Mouse (Mus musculus) neural tube, embryonic 15.5 days (tissue): ENCODE results near the gene Ikbip. TPM values are rescaled to one million over a fixed set of nuclear protein-coding genes. Genes with fewer than 3 reads are reported as not detected.
A peak's percentile ranks its signal among the peaks of the same experiment; 100 is the strongest.

ENCODE experiments used
- ATAC-seq: fragments of 200-750 bp; cut with Nextera tagmentation; 2 replicates; pipeline ENCODE4 v1.8.0; 2017; ENCODE audit warnings: mild to moderate bottlenecking, moderate TSS enrichment, moderate library complexity; ENCODE audit not compliant: low FRiP score
- H3K27ac ChIP-seq: fragments of 300-500 bp; sonication (generic); replicated peaks from 2 replicates; pipeline ENCODE4 v1.5.1; 2015; ENCODE audit warnings: mild to moderate bottlenecking, inconsistent platforms
- H3K27me3 ChIP-seq: fragments of 300-500 bp; sonication (generic); replicated peaks from 2 replicates; pipeline ENCODE4 v1.6.1; 2015; ENCODE audit warnings: inconsistent platforms
- H3K36me3 ChIP-seq: fragments of 300-500 bp; sonication (generic); 2 replicates; pipeline ENCODE4 v1.6.1; 2015; ENCODE audit warnings: inconsistent platforms
- H3K4me1 ChIP-seq: fragments of 300-500 bp; sonication (generic); 2 replicates; pipeline ENCODE4 v1.6.1; 2015; ENCODE audit warnings: inconsistent platforms
- H3K4me2 ChIP-seq: fragments of 300-500 bp; sonication (generic); 2 replicates; pipeline ENCODE4 v1.6.1; 2015; ENCODE audit warnings: inconsistent platforms, mild to moderate bottlenecking, moderate library complexity
- H3K4me3 ChIP-seq: fragments of 300-500 bp; sonication (generic); replicated peaks from 2 replicates; pipeline ENCODE4 v1.5.1; 2015; ENCODE audit warnings: mild to moderate bottlenecking, inconsistent platforms
- H3K9ac ChIP-seq: fragments of 300-500 bp; sonication (generic); replicated peaks from 2 replicates; pipeline ENCODE4 v1.6.1; 2015; ENCODE audit warnings: mild to moderate bottlenecking, inconsistent platforms
- H3K9me3 ChIP-seq: fragments of 300-500 bp; sonication (generic); replicated peaks from 2 replicates; pipeline ENCODE4 v1.6.1; 2016; ENCODE audit warnings: inconsistent platforms
- WGBS: fragments of 180-500 bp; shearing (Covaris S2); methylation state at CpG from one replicate; pipeline ENCODE4 v1.1.7; 2015; ENCODE audit warnings: mixed read lengths; 5-methylcytosine and 5-hydroxymethylcytosine counted together
- polyA plus RNA-seq: library from polyadenylated mRNA; unstranded; fragments of >200 nt; fragmentation: Nextera tagmentation; extraction: Ambion mirVana; gene quantifications from 2 replicates; pipeline ENCODE4 v1.2.1, GENCODE M21; 2015

Ikbip gene
- polyA plus RNA-seq, 1 experiment from 2014 or later: 22.7 TPM

DNA sequence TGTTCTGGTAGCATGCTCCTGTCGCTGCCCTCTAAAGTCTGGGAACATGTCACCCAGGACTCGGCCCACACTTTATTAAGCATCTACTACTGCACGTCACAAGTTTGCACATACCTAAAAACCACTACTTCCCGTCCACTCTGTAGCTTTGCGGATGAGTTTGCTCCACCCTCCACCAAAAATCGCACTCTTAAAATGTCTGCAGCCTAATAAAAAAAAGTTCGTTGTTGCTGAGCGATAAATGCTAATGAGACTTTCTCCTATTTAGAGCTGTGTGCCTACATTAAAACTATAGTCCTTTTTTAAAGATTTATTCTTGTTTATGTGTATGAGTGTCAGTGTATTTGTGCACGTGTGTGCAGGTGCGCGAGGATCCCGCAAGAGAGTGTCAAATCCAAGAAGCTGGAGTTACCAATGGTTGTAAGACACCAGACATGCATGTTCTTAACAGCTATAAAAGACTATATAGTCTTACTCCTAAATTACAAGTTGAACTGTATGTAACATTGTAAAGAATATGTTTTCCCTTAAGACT, 720 bp downstream of the Ikbip start:
- no peak for ATAC-seq
- Histone ChIP-seq H3K27ac (peak overlapping the region; percentile 78), H3K4me2 (peak overlapping the region; percentile 73), H3K9ac (peak overlapping the region; percentile 60), H3K9me3 (no peaks in the 10 kb centered on the region), H3K4me1 (peaks cover 9% of the 10 kb centered on the region; the same call in 1 of the 2 replicates), H3K4me3 (peak overlapping the region; percentile 81), H3K36me3 (peaks cover 5% of the 10 kb centered on the region; the same call in 1 of the 2 replicates), H3K27me3 (no peaks in the 10 kb centered on the region)
- WGBS: 48% methylated on average over 12 of the region's 12 CpGs

DNA sequence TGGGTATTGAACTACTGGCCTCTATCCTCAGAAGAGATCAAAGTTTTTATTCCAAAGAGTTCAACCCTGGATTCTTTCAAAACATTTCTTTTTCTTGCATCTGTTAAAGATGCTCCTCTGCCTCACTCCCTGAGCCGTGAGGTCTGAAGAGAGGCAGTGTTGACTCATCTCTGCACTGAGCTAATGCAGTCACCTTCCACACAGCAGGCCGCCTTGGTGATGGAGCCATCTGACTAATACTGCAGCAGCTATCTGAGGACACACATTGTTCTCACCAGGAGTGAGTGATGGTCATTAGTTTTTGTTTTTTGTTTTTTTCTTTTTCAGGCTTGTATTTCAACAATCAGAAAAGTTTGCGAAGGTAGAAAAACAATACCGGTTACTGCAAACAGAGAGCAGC, 10.1 kb downstream of the Ikbip start:
- H3K36me3 ChIP-seq: no peaks in the 10 kb centered on the region
- no peak for ATAC-seq
- no peak overlapping the region for H3K4me3 ChIP-seq
- no peak overlapping the region for H3K27ac ChIP-seq
- no peak overlapping the region for H3K4me2 ChIP-seq
- H3K9ac ChIP-seq: no peak overlapping the region
- no peaks in the 10 kb centered on the region for H3K27me3 ChIP-seq
- no peaks in the 10 kb centered on the region for H3K4me1 ChIP-seq
- WGBS: 86% methylated on average over 4 of the region's 4 CpGs
- no peaks in the 10 kb centered on the region for H3K9me3 ChIP-seq

GRCm38 (mm10) chr10:91094251-91095104, 11.7 kb downstream of the Ikbip start:
- no peak overlapping the region for H3K27ac ChIP-seq
- H3K36me3 ChIP-seq: no peaks in the 10 kb centered on the region
- ATAC-seq: no peak
- H3K4me1 ChIP-seq: no peaks in the 10 kb centered on the region
- no peak overlapping the region for H3K9ac ChIP-seq
- 92% methylated on average over 15 of the region's 15 CpGs for WGBS
- no peak overlapping the region for H3K4me2 ChIP-seq
- H3K27me3 ChIP-seq: no peaks in the 10 kb centered on the region
- no peak overlapping the region for H3K4me3 ChIP-seq
- H3K9me3 ChIP-seq: no peaks in the 10 kb centered on the region

DNA sequence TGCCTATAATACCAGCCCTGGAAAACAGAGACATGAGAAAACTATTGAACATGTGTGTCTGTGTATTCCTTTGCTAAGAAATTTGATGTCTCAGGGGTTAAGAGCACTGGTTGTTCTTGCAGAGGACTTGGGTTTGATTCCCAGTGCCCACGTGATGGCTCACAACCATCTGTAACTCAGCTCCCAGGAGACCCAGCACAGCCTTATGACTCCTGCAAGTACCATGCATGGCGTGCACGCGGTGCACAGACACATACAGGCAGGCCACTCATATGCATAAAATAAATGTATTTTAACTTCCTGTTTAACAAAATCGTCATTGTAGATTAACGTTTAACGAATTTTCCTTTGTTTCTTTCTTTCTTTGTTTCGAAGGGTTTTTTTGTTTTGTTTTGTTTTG, 15.3 kb downstream of the Ikbip start:
- H3K27ac ChIP-seq: no peak overlapping the region
- ATAC-seq: no peak
- H3K4me1 ChIP-seq: no peaks in the 10 kb centered on the region
- no peak overlapping the region for H3K4me2 ChIP-seq
- no peak overlapping the region for H3K4me3 ChIP-seq
- peaks cover 12% of the 10 kb centered on the region for H3K36me3 ChIP-seq
- no peak overlapping the region for H3K9ac ChIP-seq
- no peaks in the 10 kb centered on the region for H3K27me3 ChIP-seq
- WGBS: 94% methylated on average over 8 of the region's 8 CpGs
- H3K9me3 ChIP-seq: no peaks in the 10 kb centered on the region

GRCm38 (mm10) chr10:91100101-91100500, 17.4 kb downstream of the Ikbip start:
- H3K27ac ChIP-seq: no peak overlapping the region
- H3K27me3 ChIP-seq: no peaks in the 10 kb centered on the region
- 89% methylated on average over 1 of the region's 1 CpGs for WGBS
- no peak overlapping the region for H3K4me2 ChIP-seq
- H3K9ac ChIP-seq: no peak overlapping the region
- no peak for ATAC-seq
- no peak overlapping the region for H3K4me3 ChIP-seq
- H3K9me3 ChIP-seq: no peaks in the 10 kb centered on the region
- H3K4me1 ChIP-seq: no peaks in the 10 kb centered on the region
- peaks cover 12% of the 10 kb centered on the region for H3K36me3 ChIP-seq

DNA sequence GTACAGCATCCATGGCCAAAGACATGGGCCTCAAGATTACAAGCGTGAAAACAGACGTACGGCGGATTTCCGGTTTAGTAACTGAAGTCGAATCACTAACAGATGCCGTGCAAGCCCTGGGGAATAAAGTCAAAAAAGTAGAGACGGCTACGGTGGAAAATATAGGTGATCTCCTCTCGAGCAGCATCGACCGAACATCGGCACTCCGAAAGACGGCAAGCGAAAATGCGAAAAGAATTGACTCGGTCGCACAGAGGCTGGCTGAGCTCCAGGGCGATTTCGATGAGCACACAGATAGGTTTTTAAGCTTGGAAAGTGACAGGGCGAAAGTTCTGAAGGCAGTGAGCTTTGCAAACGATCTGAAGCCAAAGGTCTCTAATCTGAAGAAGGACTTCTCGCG, 19.2 kb downstream of the Ikbip start:
- Histone ChIP-seq H3K4me2 (no peak overlapping the region), H3K27me3 (no peaks in the 10 kb centered on the region), H3K4me1 (no peaks in the 10 kb centered on the region), H3K27ac (no peak overlapping the region), H3K9ac (no peak overlapping the region), H3K4me3 (no peak overlapping the region), H3K36me3 (peaks cover 12% of the 10 kb centered on the region), H3K9me3 (no peaks in the 10 kb centered on the region)
- no peak for ATAC-seq
- WGBS: 96% methylated on average over 25 of the region's 25 CpGs

GRCm38 (mm10) chr10:91102799-91103590, 20.3 kb downstream of the Ikbip start:
- no peaks in the 10 kb centered on the region for H3K9me3 ChIP-seq
- H3K4me2 ChIP-seq: no peak overlapping the region
- no peak overlapping the region for H3K9ac ChIP-seq
- H3K27ac ChIP-seq: no peak overlapping the region
- peaks cover 12% of the 10 kb centered on the region for H3K36me3 ChIP-seq
- H3K27me3 ChIP-seq: no peaks in the 10 kb centered on the region
- no peak for ATAC-seq
- WGBS: 88% methylated on average over 14 of the region's 14 CpGs
- no peak overlapping the region for H3K4me3 ChIP-seq
- no peaks in the 10 kb centered on the region for H3K4me1 ChIP-seq

DNA sequence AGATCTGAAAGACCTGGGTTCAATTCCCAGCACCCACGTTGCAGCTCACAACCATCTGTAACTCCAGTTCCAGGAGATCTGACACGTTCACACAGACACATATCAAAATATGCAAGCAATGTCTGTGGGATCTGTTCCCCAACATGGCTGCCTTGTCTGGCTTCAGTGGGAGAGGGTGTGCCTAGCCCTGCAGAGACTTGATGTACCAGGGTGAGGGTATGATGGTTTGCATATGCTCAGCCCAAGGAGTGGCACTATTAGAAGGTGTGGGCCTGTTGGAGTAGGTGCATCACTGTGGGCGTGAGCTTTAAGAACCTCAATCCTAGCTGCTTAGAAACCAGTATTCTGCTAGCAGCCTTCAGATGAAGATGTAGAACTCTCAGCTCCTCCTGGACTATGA, 23.2 kb downstream of the Ikbip start:
- Histone ChIP-seq H3K27ac (no peak overlapping the region), H3K9me3 (no peaks in the 10 kb centered on the region), H3K4me3 (no peak overlapping the region), H3K9ac (no peak overlapping the region), H3K4me1 (no peaks in the 10 kb centered on the region), H3K27me3 (no peaks in the 10 kb centered on the region), H3K4me2 (no peak overlapping the region), H3K36me3 (peaks cover 12% of the 10 kb centered on the region)
- no peak for ATAC-seq
- 91% methylated on average over 3 of the region's 3 CpGs for WGBS

GRCm38 (mm10) chr10:91109841-91110240, 27.1 kb downstream of the Ikbip start:
- no peaks in the 10 kb centered on the region for H3K27me3 ChIP-seq
- no peak overlapping the region for H3K27ac ChIP-seq
- no peak overlapping the region for H3K4me3 ChIP-seq
- no peaks in the 10 kb centered on the region for H3K9me3 ChIP-seq
- 81% methylated on average over 4 of the region's 4 CpGs for WGBS
- H3K36me3 ChIP-seq: peaks cover 31% of the 10 kb centered on the region
- H3K4me2 ChIP-seq: no peak overlapping the region
- no peaks in the 10 kb centered on the region for H3K4me1 ChIP-seq
- no peak for ATAC-seq
- H3K9ac ChIP-seq: no peak overlapping the region

DNA sequence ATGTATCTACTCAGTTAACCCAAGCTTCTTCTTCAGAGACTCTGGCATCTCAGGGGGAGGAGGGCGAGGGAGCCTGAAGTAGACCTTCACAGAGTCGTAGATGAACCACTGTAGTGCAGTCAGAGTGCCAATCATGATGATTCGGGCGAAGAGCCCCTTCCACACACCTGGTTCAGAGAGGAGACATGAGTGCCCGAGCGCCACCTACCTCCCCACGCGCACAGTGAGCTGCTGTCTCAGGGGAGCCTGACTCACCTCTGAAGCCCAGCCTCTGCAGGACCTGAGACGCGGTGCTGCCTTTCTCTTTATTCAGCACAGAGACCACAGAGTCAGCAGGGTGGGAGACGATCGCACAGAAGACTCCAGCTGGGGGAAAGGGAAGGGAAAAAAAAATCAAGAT, 34.2 kb downstream of the Ikbip start:
- peaks cover 82% of the 10 kb centered on the region for H3K36me3 ChIP-seq
- no peak overlapping the region for H3K4me2 ChIP-seq
- H3K27me3 ChIP-seq: no peaks in the 10 kb centered on the region
- H3K9ac ChIP-seq: no peak overlapping the region
- no peak for ATAC-seq
- H3K9me3 ChIP-seq: no peaks in the 10 kb centered on the region
- no peak overlapping the region for H3K4me3 ChIP-seq
- H3K27ac ChIP-seq: no peak overlapping the region
- H3K4me1 ChIP-seq: peaks cover 12% of the 10 kb centered on the region
- 94% methylated on average over 12 of the region's 12 CpGs for WGBS

DNA sequence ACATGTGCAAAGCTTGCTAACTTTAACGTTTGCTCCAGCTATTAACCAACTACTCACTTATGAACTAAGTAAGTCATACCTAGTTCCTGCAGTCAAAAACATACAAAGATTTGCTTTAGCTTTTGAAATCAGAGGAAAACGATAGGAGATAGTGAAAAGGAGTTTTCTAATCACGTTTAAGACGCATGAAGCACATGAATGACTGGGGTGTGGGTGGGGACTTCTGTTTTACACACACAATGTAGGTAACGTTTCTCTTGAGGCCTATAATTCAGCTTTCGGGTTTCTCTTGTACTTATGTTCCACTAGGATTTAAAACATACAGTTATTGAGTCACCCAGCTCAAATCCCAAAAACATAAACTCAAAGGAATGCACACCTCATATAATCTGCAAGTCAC, 39.9 kb downstream of the Ikbip start:
- H3K27ac ChIP-seq: no peak overlapping the region; the same call in 1 of the 2 replicates
- peak overlapping the region; percentile 83 for H3K4me3 ChIP-seq
- no peaks in the 10 kb centered on the region for H3K9me3 ChIP-seq
- no peak for ATAC-seq
- peak overlapping the region; percentile 94 for H3K9ac ChIP-seq
- H3K36me3 ChIP-seq: peaks cover 33% of the 10 kb centered on the region
- peak overlapping the region; percentile 72 for H3K4me2 ChIP-seq
- no peaks in the 10 kb centered on the region for H3K27me3 ChIP-seq
- 34% methylated on average over 6 of the region's 6 CpGs for WGBS
- peaks cover 27% of the 10 kb centered on the region for H3K4me1 ChIP-seq
